Mouse (Mus musculus) neural tube, embryonic 11.5 days (tissue): ENCODE data around the gene Slc37a1. TPM values are rescaled to one million over a fixed set of nuclear protein-coding genes. Genes with fewer than 3 reads are reported as not detected.

Experiments
- ATAC-seq: fragments of 200-750 bp; cut with Nextera tagmentation; 2 replicates; pipeline ENCODE4 v1.8.0; 2017; ENCODE audit warnings: moderate number of reproducible peaks, mild to moderate bottlenecking, moderate TSS enrichment, moderate library complexity; ENCODE audit not compliant: insufficient read depth, low FRiP score, low TSS enrichment
- DNase-seq: peaks from one replicate; pipeline ENCODE4 v3.0.0-alpha.2; 2015; ENCODE audit warnings: low spot score
- H3K27ac ChIP-seq: fragments of 300-500 bp; sonication (generic); 2 replicates; pipeline ENCODE4 v1.5.1; 2014; ENCODE audit warnings: low read depth, mild to moderate bottlenecking, low read length
- H3K27me3 ChIP-seq: fragments of 300-500 bp; sonication (generic); 2 replicates; pipeline ENCODE4 v1.6.1; 2014; ENCODE audit warnings: mild to moderate bottlenecking, low read length, mixed read lengths; ENCODE audit not compliant: control insufficient read depth, insufficient read depth
- H3K36me3 ChIP-seq: fragments of 300-500 bp; sonication (generic); 2 replicates; pipeline ENCODE4 v1.6.1; 2014; ENCODE audit warnings: mild to moderate bottlenecking, low read length, moderate library complexity, mixed read lengths; ENCODE audit not compliant: control insufficient read depth, insufficient read depth
- H3K4me1 ChIP-seq: fragments of 300-500 bp; sonication (generic); 2 replicates; pipeline ENCODE4 v1.6.1; 2014; ENCODE audit warnings: low read length, mixed read lengths; ENCODE audit not compliant: control insufficient read depth, insufficient read depth
- H3K4me2 ChIP-seq: fragments of 300-500 bp; sonication (generic); 2 replicates; pipeline ENCODE4 v1.6.1; 2014; ENCODE audit warnings: low read depth, mild to moderate bottlenecking, moderate library complexity
- H3K4me3 ChIP-seq: fragments of 300-500 bp; sonication (generic); 2 replicates; pipeline ENCODE4 v1.5.1; 2014; ENCODE audit warnings: low read depth, low read length
- H3K9ac ChIP-seq: fragments of 300-500 bp; sonication (generic); 2 replicates; pipeline ENCODE4 v1.6.1; 2014; ENCODE audit warnings: mild to moderate bottlenecking, low read length
- H3K9me3 ChIP-seq: fragments of 300-500 bp; sonication (generic); 2 replicates; pipeline ENCODE4 v1.6.1; 2016; ENCODE audit warnings: low read length; ENCODE audit not compliant: control insufficient read depth
- WGBS: fragments of 180-500 bp; shearing (Covaris S2); extraction: QIAGEN DNeasy Blood & Tissue Kit; methylation state at CpG from one replicate; pipeline ENCODE4 v1.1.7; 2014; 5-methylcytosine and 5-hydroxymethylcytosine counted together
- polyA plus RNA-seq: library from polyadenylated mRNA; unstranded; fragments of >200 nt; fragmentation: Nextera tagmentation; extraction: Ambion mirVana; gene quantifications from 2 replicates; pipeline ENCODE4 v1.2.1, GENCODE M21; 2014

Slc37a1 gene
- polyA plus RNA-seq, 1 experiment from 2014 or later, result 13.9 TPM

DNA sequence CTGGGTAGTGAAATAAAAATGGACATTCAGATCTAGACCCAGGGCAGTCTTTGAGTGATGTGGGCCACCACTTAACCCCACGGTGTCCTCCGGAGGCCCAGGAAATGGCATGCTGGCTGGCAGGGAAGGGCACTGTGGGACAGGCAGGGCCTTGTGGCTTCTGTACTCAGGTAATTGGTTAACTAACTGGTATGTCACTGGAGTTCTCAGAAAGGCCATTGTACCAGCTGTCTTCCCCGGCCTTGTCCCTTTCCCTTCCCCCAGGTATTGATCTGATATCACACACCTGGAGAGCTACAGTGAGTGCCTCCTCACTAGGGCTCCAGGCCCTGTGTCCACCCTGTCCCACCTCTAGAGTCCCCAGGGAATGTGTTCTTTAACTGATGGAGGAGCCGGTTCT is 36.8 kb downstream of the Slc37a1 start:
- Histone ChIP-seq H3K9ac (no peak overlapping the region), H3K4me1 (no peaks in the 10 kb centered on the region), H3K9me3 (no peaks in the 10 kb centered on the region), H3K27ac (no peak overlapping the region), H3K27me3 (no peaks in the 10 kb centered on the region), H3K36me3 (peaks cover 2% of the 10 kb centered on the region; the same call in 1 of the 2 replicates), H3K4me3 (no peak overlapping the region), H3K4me2 (no peak overlapping the region)
- no peak for ATAC-seq
- WGBS, result 88% methylated on average over 4 of the region's 4 CpGs
- DNase-seq, result no peak

DNA sequence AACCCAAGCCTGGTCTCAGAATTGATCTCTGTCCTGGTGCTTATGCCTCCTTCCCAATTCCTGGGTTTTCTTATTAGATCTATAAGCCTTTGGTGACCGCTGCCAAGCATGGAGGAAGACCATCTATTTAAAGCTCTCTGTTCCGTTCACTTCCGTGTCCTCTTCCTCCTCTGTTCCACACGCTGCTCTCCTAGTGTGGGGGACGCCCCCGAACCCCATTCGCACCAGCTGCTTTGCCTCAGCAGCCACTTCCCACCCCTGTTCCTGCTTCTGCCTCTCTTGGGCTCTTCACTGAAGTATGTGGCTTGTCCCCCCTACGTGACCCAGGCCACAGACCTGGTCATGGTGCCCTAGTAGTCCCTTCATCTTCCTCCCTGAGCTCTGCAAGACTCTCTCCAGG is 37.6 kb downstream of the Slc37a1 start:
- Histone ChIP-seq H3K27me3 (no peaks in the 10 kb centered on the region), H3K9me3 (no peaks in the 10 kb centered on the region), H3K4me3 (no peak overlapping the region), H3K9ac (no peak overlapping the region), H3K27ac (no peak overlapping the region), H3K4me1 (no peaks in the 10 kb centered on the region), H3K4me2 (no peak overlapping the region), H3K36me3 (peaks cover 2% of the 10 kb centered on the region; the same call in 1 of the 2 replicates)
- 94% methylated on average over 8 of the region's 8 CpGs for WGBS
- no peak for ATAC-seq
- no peak for DNase-seq

GRCm38 (mm10) chr17:31325451-31326219 is 39.0 kb downstream of the Slc37a1 start:
- Histone ChIP-seq H3K4me1 (no peaks in the 10 kb centered on the region), H3K27ac (no peak overlapping the region), H3K9ac (no peak overlapping the region), H3K4me2 (no peak overlapping the region), H3K27me3 (no peaks in the 10 kb centered on the region), H3K9me3 (no peaks in the 10 kb centered on the region), H3K36me3 (peaks cover 2% of the 10 kb centered on the region; the same call in 1 of the 2 replicates), H3K4me3 (no peak overlapping the region)
- WGBS, result 73% methylated on average over 13 of the region's 13 CpGs
- DNase-seq (peak; percentile 69), ATAC-seq (no peak)

DNA sequence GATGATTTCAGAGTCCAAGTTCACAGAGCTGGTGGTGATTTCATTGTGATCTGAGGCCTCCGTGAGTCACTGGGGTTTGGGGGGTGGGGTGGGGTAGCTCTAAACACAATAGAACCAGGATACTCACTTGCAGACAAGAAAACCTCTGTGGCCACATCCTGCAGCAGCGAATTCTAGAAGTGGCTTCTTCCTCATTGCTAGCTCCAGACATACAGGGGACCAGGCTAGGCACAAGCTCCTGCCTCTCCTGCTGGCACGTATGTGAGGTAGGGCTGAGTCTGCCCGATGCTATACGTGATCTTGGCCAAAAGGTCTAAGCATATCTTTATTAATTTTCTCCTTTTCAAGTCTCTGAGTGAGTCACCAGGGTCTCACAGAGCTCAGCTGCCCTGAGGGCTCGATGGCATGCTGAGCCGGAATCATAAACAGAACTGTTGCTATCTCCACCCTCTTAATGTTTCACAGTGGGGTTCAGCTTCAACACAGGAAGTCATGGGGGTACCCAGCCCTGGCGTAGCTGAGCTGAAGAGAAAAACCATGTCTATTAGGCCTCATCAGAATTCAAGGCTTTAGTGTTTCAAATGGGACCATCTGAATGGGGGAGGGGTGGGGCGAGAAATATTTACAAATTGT is 39.7 kb downstream of the Slc37a1 start:
- Histone ChIP-seq H3K9me3 (no peaks in the 10 kb centered on the region), H3K9ac (no peak overlapping the region), H3K27ac (no peak overlapping the region), H3K4me2 (no peak overlapping the region), H3K36me3 (peaks cover 2% of the 10 kb centered on the region; the same call in 1 of the 2 replicates), H3K27me3 (no peaks in the 10 kb centered on the region), H3K4me3 (no peak overlapping the region), H3K4me1 (no peaks in the 10 kb centered on the region)
- no peak for ATAC-seq
- WGBS, result 41% methylated on average over 9 of the region's 9 CpGs
- no peak for DNase-seq

DNA sequence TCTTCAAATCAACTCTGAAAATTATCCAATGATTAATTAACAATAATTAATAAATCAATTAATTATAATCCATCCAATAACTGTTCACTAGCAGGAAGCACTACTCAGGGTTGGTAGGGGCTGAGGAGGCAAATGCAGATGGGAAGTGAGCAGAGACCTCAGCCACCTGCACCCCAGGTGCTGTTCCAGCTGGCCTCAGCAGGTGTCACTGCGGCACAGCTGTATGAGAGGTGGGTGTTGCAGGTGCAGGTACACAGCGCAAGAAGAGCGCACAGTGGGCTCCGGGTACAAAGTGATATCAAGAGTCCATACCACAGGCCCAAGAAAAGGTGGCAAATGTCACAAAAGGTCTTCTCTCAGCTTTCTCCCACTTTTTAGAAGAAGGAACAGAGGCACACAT is 41.9 kb downstream of the Slc37a1 start:
- no peak overlapping the region for H3K4me2 ChIP-seq
- no peak overlapping the region for H3K4me3 ChIP-seq
- DNase-seq, result no peak
- no peaks in the 10 kb centered on the region for H3K27me3 ChIP-seq
- H3K27ac ChIP-seq, result no peak overlapping the region
- no peaks in the 10 kb centered on the region for H3K4me1 ChIP-seq
- H3K36me3 ChIP-seq, result no peaks in the 10 kb centered on the region
- ATAC-seq, result no peak
- no peaks in the 10 kb centered on the region for H3K9me3 ChIP-seq
- 78% methylated on average over 4 of the region's 4 CpGs for WGBS
- no peak overlapping the region for H3K9ac ChIP-seq

DNA sequence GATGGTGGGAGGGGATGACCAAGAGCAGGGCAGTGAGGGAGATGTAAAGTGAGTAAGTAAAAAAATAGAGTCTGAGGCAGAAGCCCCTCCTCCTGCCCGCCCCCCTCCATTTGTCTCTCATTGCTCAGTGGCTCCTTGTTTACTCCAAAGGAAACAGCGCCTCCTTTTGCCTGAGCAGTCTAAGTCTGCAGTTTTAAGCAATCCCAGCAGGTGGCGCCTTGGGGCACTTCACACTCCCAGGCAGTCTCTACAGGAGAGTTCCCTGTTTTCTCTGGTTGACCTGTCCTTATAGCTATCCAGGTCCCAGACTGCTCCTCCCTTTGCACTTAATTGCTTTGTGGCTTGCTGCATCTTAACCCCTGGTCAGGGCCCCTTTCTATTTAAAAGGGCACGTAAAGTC is 44.0 kb downstream of the Slc37a1 start:
- Histone ChIP-seq H3K36me3 (no peaks in the 10 kb centered on the region), H3K9me3 (no peaks in the 10 kb centered on the region), H3K27ac (no peak overlapping the region), H3K9ac (no peak overlapping the region), H3K27me3 (no peaks in the 10 kb centered on the region), H3K4me1 (no peaks in the 10 kb centered on the region), H3K4me3 (no peak overlapping the region), H3K4me2 (no peak overlapping the region)
- DNase-seq, result peak; percentile 76
- 38% methylated on average over 4 of the region's 4 CpGs for WGBS
- ATAC-seq, result no peak

DNA sequence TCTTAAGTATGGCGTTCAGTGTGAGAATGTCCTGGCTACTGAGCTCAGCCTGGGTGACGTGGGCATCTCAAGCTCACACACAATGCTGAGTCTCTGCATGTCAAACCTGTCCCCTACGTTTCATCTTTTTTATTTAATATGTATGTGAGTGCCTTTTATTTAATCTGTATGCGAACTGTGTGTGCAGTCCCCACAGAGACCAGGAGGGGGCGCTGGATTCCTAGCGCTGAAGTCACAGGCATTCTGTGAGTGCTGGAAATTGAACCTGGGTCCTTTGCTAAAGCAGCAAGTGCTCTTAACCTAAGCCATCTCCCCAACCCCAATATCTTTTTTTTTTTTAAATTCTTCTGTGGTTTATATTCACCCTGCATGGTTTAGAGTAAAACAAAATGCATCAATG is 44.7 kb downstream of the Slc37a1 start:
- Histone ChIP-seq H3K4me2 (no peak overlapping the region), H3K9me3 (no peaks in the 10 kb centered on the region), H3K27me3 (no peaks in the 10 kb centered on the region), H3K4me3 (no peak overlapping the region), H3K27ac (no peak overlapping the region), H3K4me1 (no peaks in the 10 kb centered on the region), H3K36me3 (no peaks in the 10 kb centered on the region), H3K9ac (no peak overlapping the region)
- DNase-seq, result no peak
- WGBS, result 86% methylated on average over 6 of the region's 6 CpGs
- no peak for ATAC-seq

GRCm38 (mm10) chr17:31331920-31332319 is 45.3 kb downstream of the Slc37a1 start:
- no peak overlapping the region for H3K4me2 ChIP-seq
- WGBS, result 74% methylated on average over 3 of the region's 3 CpGs
- no peak overlapping the region for H3K27ac ChIP-seq
- H3K4me3 ChIP-seq, result no peak overlapping the region
- no peaks in the 10 kb centered on the region for H3K36me3 ChIP-seq
- no peaks in the 10 kb centered on the region for H3K4me1 ChIP-seq
- H3K9me3 ChIP-seq, result no peaks in the 10 kb centered on the region
- no peaks in the 10 kb centered on the region for H3K27me3 ChIP-seq
- ATAC-seq (no peak), DNase-seq (no peak)
- no peak overlapping the region for H3K9ac ChIP-seq

DNA sequence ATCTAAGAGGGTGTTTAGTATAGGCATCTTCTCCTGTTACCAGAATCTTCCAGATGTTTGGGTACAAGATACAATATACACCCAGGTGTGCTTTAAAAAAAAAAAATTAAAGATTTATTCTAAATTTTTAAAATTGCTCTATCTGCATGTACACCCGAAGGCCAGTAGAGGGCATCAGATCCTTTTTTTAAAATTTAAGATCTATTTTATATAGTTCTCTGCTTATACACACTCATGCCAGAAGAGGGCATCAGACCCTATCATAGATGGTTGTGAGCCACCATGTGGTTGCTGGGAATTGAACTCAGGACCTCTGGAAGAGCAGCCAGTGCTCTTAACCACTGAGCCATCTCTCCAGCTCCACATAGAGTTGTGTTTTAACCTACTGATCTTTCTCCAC is 45.7 kb downstream of the Slc37a1 start:
- no peak overlapping the region for H3K4me3 ChIP-seq
- H3K9ac ChIP-seq, result no peak overlapping the region
- no peak for DNase-seq
- no peaks in the 10 kb centered on the region for H3K9me3 ChIP-seq
- H3K36me3 ChIP-seq, result no peaks in the 10 kb centered on the region
- ATAC-seq, result no peak
- H3K27me3 ChIP-seq, result no peaks in the 10 kb centered on the region
- H3K4me1 ChIP-seq, result no peaks in the 10 kb centered on the region
- WGBS, result 47% methylated on average over 1 of the region's 1 CpGs
- H3K27ac ChIP-seq, result no peak overlapping the region
- H3K4me2 ChIP-seq, result no peak overlapping the region
